Mouse (Mus musculus) kidney, adult 9 months (tissue): ENCODE data around the gene Susd2.

Experiments used
- DNase-seq: peaks from one replicate; pipeline ENCODE4 v3.0.0; 2022

Susd2 gene

DNA sequence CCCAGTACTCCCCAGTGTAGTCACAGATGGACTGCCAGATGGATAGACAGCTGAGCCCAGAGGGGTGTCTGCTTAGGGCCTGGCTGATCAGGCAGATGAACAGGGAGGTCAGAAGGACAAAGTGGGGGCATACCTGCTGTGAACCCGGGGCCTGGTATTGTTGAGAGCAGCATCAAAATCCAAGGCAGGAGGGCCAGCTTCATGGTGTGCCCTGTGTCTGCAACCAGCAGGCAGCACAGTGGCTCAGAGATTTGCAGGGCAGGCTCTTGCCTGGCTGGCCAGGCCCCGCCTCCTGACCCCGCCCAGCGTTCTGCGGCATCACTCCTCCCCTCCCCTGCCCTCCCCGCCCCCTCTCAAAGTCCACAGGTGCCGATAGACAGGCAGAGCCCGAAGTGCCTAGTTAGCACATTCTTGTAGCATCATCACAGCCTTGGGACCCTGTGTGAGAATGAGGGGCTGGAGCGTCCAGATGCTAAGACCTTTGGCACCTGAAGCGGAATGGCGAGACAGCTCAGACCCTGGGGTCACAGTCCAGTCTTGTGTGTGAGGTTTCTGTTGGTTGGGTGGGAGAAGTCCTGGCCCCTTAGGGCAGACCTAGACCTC is at the start of gene Susd2:
Gene Susd2 (minus strand): TSS at position 268 of the 603 bp plus-strand sequence.
- DNase-seq, result peak; percentile 94

DNA sequence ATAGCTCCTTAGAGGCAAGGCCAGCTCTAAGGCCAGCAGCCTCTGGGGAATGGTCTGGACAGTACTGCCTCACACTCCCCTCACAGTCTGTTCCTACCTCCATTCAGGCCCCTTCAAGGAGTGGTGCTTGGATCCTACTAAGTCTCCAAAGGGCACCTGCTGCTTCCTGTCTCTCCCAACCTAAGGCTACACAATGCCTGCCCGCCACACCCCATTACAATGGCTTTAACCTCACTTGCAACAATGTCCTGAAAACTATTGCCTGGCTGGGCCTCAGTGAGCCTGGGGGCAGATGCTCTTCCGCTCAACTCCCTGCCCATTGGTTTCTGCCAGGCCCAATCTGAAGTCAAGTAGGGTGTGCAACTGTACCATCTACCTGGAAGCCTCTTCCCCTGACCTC is 44.8 kb upstream of the Susd2 start:
- no peak for DNase-seq

DNA sequence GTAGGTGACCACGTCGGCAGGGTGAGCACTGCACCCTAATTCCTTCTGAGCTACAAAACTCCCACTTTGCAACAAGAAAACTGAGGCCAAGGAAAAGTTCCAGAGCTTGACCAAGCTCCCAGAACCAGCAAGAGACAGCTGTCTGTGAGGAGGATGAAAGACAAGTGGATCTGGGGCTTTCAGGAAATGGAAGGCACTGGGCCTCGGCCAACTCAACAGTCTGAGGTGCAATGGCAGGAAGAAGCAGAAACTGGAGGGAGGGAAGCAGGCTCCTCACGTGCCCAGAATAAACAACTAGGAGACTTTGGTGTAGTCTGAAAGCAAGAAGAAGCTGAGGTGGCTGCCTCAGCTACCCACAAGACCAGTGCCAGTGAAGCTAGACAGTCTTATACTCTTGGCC is 42.9 kb upstream of the Susd2 start:
- DNase-seq, result no peak

DNA sequence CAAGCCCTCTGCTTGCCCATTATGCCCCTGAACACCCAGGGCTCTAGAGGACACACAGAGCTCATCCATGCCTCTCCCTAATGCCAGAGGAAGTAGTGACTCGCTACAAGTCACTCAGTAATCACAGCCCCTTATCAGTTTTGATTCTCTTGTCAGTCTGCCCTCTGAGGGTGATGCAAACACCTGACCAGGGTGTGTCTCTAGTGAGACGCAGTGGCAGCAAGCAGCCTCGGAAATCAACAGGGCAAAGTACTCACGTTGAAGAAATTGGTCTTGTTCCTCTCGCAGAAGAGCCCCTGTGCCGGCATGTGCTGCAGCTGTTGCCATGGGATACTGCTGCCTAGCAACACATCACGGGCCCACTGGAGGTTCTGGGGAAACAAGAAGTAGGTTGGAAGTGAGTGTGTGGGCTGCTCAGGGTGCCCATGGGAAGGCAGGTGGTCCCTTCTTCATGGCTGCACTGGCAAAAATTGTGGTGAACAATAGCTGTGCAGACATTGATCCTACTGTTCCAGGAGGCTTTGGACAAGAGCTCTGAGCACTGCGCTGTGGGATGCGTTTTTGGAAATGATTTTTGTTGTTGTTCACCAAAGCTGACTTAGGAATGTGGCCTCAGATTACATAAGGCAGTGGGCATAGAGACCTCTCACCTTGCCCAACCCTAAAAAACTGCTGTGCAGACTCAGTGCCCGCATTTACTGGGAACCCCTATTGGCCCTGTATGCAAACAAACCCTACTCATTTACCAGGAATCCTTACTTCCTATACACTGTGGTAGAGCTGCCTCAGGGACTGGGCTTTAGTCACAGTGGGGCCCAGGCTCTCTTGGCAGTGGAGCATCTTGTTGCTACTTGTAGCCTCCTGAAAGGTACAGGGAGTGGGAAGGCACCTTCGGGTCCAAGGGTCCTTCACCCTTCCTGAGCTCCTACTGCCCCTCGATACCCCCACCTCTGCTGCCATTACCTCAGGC is 40.5 kb upstream of the Susd2 start:
- no peak for DNase-seq

DNA sequence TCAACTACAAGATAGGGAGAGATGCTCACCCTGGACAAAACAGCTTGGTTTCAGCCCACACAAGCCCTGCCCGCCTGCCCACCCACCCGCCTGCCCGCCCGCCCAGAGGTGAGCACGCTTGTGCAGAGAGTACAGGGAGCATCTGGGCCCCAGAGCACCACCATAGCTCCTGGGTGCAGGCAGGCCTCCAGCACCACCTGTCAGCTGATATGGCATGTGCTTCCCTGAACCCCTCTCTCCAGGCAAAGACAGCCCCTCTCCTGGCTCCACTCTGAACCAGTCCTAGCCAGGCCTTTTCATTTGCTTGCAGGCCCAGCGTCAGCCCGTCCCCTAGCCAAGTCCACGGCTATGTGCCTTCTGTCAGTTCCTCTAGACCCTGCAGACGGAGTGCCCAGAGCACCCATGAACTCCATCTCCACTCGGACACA is 36.8 kb upstream of the Susd2 start:
- no peak for DNase-seq

DNA sequence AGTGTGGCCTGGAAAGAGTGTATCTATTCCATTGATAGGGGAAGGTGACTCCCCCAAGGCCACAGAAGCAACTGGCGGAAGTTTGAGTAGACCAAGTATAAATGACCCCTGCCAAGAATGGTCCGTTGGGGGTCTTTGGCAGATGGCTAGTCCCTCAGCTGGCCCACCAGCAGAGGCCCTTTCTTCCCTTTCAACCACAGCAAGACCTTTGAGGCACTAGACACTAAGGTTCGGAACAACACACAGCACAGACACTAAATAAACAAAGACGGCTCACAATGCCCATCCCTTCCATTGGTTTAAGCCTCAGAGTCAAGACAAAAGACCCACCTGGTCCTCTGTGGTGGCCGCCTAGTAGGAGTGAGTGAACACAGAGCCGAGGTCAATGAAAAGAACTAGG is 35.4 kb upstream of the Susd2 start:
- DNase-seq, result no peak

DNA sequence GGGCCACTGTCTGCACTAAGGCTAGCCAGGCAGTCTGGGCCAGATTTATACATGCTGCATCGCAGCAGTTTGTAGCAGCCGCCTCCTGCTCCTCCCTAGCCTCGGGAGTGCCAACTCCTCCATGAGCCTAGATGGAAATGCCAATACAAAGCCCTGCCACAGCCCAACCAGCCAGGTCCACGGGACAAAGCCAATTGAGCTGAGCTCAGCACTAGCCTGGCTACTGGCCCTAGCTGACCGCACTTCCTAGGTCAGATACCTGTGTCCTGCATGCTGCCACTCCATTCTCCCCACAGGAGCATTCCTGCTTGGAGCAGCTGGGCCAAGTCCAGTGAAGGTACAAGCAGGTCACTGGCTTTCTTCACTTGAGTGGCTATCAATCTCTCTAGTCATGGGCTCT is 34.2 kb upstream of the Susd2 start:
- DNase-seq, result peak; percentile 64

DNA sequence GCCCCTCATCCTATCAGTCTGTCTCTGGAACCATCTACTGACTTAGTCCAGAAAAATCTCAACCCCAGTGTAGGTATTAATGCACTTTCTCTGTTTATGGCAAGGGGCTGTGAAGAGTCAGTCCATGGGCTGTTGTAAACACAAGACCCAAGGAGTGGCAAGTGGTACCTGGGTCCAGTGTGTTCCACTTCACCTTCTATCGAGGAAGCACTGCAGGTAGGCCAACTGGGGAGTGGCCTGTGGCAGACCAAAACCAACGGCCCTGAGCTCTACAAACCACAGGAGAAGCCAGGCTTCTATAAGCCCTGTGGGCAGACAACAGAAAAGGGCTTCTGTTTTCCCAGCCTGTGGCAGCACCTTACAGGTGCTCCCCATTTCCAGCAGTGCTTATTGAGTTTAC is 33.8 kb upstream of the Susd2 start:
- DNase-seq, result no peak

DNA sequence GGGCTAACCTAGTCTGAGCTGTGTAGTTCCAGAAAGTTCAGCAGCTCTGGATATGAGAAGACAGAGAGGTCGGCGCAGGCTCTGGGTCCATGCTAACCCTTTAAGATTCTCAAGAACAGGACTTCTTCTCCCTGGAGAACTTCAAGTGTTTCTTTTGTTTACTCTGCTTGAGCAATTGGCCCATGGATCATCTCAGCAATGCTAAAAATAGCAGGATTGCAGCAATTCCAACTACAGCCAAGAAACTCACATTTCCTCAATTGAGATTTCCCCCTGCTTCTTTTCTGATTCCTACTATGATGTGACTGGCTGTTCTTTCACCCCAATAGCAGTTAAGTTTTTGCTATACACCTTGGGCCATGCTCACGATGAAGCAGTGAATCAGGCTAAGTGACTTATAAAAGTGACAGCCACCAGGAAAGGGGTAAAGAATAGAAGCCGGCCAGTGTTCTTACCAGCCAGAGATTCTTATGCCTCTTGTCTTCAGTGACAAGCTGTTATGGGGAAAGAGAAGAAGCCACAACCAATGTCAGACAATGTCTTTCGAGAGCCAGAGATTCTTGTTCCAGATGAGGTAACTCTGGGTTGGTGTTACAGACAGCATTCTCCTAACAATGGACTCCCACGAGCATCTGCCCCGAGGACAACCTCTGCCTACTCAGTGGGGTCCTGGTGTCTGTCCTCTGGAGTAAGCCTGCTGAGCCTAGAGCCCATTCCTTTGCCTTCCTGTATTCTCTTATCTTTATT is 33.2 kb upstream of the Susd2 start:
- DNase-seq, result peak; percentile 24

DNA sequence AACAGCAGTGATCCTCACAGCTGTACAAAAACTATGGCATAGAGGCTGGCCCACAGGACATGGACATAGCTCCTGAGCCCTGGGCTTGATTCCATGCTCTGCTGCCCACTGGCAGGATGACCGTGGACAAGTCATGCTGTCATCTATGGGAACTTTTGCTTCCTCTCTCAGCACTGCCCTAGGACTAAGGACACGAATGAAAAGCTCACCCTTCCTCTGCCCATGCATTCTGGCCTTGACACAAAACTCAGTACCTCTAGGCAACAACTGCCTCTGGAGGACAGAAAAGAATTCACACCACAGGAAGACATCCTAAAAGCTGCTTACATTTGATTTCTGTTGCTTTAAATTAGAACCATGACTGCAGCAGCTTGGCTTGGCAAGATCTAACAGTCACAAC is 32.5 kb upstream of the Susd2 start:
- no peak for DNase-seq

DNA sequence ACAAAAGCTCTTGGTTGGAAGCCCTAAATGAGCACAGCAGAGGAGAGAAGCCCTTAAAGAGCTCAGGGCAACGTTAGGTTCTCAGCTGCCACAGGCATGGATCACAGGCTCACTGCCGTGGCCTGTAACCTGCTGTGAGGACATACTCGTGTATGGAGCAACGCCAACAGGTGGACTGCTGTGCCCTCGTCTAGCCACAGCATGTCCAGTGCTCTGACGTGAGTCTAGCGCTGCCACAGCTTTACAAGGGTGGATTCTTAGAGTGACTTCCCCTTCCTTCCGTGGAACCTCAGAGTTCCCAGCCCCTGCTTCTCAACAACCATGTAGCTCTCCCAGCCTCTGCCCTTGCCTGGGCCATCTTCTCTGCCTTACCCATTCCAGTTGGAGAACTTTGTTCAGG is 31.8 kb upstream of the Susd2 start:
- no peak for DNase-seq

DNA sequence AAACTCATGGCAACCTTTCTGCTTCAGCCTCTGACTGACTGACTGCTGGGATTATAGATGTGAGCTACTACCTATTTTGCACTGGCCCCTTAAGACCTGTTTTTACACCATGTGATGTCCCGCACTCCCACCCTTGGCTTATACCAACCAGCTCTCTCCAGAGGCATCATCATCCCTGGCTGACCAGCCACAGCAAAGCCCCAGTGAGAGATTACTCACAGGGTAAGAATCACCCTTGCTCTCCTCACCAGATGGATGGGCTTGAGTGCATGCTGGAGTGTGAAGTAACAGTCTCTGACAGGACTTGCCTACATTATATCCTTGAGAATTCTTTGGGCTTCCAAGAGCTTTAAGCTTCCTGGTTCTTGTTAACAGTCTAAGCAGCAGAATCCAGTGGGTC is 26.1 kb upstream of the Susd2 start:
- no peak for DNase-seq

DNA sequence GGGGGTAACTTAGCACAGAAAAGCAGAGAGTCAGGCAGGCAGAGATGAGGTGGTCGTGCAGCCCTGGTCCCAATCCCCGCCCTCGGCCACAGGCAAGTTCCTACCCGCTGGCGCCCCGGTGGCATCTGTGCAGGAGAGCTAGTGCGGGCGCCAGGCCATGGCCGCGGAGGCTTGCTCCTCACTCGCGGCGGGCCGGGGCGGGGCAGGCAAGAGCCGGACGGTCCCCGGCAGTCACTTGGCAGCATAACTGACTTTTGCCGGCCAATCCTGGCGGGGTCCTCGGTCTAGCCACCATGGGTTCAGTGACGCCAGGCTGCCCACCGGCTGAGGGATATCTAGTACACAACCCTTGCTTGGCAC is 24.1 kb upstream of the Susd2 start:
- peak; percentile 50 for DNase-seq

DNA sequence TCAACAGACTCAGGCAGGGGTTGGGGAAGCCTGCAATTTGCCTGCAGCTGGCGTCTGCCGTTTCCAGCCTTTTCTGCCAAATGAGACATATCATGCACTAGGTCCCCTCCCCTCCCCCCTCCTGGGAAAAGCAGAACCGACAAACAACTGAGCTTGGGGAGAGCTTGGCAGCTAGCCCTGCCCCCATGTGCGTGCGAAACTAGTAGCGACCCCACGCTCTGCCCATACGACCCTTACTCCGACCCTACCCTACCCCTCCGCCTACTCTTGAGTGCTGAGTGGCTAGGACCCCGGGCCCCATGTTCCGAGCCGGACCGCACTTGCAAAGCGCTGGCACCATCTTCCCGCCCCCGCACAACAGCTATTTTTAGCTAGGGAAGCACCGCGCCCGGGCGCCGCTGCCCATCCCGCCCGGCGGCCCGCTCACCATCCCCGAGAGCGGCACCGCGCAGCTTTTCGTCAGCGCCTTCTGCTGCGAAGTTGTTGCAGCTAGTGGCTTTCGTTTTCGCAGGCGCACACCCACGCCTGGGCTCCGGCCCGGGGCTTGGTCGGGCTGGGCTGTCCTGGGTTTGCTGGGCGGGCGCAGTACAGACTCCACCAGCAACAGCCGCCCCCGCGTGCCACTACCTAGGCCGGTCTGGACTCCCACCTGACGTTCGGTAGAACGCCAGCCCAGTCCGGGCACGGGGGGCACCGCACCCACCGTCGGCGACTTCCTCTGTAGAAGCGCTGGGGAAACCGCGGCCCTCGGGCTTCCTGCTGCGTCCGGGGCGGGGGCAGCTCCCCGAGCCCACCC is 23.5 kb upstream of the Susd2 start:
- peak; percentile 46 for DNase-seq

DNA sequence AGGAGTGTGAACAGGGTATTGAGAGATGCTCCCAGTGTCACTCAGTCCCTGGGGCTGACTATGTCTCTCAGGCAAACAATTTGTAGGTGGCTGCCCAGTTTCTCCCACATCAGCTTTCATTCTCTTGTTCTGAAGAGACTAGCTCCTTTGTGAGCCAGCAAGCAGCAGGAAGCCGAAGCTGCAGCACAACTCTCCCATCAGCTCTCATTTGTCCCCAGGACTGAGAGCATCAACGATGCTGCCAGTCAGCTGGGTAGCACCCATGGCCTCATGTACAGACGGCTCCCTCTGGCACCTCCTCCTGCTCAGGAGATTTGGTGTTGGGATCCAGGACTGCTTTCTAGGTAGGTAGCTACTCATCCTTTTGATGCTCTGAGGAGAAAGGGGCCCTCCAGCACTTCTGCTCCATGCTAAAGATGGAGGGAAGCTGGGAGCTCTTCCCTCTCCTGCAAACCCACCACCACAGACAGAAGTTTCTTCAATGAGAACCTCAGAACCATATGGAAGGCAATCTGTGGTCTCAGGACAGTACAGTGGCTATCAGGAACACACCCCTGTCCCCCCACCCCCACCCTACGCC is 22.7 kb upstream of the Susd2 start:
- no peak for DNase-seq

DNA sequence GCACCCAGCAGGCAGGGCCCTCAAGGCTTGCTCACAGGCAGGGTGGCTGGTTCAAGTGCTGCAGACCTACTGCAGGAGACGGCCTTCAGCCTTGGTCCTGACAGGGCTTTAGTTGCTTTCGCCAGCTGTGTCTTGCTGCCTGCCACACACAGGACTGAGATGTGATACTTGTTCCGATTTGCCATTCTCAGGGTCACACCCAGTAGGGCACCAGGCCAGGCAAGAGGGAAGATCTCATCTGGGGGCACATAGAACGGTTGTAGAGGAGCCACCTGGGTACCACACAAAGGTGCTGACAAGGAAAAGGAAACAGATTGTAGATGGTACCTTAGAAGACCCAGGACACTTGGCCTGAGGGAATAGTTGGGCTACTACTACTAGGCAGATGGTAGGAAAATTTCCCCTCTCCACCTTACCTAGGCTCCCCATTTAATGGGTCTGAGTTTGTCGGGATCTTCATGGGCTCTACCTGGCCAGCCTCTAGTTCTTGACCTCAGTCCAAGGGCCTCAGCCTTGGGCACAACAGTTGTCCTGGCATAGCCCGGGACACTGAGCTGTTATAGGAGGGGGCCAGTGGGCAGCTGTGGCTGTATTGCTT is 21.0 kb upstream of the Susd2 start:
- no peak for DNase-seq

DNA sequence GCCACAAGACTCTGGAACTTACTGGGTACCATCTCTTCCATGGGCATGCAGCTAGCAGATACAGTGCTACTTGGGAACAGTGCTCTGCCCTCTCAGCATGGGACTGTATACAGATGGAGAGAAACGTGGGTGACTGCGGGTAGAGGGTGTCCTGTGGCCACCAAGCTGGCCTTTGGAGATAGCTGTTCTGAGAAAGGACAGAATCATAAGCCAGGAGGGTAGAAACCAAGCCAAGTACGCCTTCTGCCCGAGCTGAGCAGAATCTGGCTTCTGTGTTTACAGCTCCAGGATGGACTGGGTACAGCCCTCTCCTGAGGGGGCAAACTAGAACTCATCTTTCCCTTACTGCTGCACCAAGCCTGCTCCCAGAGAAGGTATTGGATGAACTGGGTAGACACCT is 18.8 kb upstream of the Susd2 start:
- no peak for DNase-seq

DNA sequence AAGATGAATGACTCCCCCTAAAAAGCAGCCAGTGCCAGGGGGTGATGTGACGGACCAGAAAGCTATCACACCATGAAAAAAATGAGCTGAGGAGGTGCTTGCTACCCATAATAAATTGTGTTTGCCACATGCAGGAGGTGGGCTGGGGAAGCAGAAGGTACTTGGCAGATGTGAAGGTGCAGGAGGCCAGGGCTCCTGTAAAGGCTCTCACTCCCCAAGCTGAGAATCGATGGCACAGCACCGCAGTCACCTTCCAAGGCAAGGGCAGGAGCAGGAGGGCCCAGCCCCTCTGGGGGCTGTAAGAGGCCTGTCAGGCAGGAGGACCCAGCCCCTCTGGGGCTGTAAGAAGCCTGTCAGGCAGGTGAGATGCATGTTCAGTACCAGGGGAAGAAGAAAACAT is 18.1 kb upstream of the Susd2 start:
- no peak for DNase-seq

DNA sequence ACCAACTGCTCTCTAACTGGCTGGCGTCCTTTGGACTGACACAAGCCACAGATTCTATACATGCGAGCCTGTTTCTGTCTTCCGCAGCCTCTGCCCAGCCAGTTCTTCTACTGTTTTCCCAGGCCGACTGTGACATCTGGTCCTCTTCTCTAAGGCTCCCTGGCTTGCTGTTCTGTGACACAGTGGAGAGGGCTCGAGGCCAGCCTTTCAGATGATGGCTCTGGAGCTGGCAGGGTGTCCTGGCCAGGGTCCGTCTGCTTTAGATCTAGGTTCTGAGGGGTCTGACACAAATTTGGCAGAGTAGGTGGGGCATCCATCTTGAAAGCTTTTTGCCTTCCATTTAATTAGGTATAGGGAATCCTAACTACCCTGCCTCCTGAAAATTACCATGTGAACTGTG is 17.6 kb upstream of the Susd2 start:
- DNase-seq, result no peak

DNA sequence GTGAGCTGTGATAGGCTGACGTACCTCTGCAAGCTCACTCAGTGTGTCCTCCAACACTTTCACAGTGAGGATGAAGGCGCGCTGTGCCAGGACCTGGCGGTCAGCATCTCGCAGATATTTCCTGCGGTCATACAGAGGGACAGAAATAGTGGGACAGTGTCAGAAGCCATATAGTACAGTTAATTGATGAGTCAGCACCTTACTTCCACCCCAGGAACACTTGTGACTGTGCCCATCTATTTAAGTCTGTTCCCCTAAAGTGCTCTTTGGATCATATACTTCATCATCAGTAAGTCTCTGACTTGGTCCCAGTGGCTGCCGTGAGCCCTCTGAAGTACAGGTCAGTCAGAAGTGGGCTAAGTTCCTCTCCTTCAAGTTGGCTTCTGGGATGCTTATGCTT is 14.0 kb upstream of the Susd2 start:
- no peak for DNase-seq

DNA sequence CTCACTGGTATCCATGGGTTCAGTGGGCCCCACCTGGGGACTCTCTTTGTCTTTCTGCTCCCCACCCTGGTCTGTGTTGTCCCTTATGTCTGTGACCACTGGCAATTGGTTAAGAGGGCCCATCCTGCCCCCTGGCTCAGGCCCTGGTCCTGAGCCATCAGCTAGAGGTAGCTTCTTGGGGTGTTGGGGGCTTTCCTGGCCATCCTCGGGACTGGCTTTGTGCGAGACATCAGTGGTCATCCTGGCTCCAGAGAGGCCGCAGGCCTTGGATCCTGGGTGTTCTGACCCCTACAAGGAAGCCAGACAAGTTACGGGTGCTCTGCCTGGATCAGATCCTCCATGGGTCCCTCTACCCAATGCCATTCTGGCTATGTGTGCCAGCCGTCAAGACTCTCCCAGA is 13.4 kb upstream of the Susd2 start:
- DNase-seq, result no peak

DNA sequence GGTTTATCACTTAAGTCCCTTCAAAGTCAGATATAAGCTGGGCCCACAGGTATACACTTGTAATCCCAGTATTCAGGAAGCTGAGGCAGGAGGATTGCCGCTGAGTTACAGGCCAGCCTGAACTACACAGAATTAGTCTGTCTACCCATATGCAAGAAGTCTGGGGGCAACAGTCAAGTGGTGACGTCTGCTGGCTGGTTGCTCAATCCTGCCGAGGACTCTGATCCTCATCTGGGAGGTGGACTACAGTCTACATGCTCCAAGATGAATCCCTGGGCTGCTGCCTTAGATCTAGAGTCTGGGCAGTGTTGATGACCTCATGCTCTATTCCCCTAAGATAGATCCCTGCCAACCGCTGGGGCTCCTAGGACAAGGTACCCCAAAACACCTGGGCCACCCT is 10.2 kb upstream of the Susd2 start:
- DNase-seq, result peak; percentile 62
